Mouse (Mus musculus) cerebellum, postnatal 36 days (tissue): Measurements from ENCODE around the gene Zbtb24.

Experiments
- DNase-seq, 2 experiments: peaks; one replicate each; pipeline ENCODE4 v3.0.0; 2021 to 2022; ENCODE audit warnings: mixed read lengths in 2 of 2

The Zbtb24 gene

DNA sequence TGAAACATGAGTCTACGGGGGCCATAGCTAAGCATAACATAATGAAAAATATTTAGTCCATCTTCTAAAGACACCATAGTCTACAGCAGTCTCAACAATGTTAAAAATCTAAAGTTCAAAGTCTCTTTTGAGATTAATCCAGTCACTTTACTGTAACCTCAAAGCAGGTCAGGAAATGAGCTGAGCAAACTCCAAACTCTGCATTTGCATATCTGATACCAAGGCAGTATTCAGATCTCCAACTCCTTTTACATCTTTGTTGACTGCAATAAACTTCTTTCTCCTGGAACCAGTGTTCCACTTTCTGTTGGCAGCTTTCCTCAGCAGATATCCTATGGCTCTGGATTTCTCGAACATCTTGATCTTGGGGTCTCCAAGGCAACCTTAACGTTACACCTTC is 20.5 kb downstream of the Zbtb24 start:
- DNase-seq: no peak

DNA sequence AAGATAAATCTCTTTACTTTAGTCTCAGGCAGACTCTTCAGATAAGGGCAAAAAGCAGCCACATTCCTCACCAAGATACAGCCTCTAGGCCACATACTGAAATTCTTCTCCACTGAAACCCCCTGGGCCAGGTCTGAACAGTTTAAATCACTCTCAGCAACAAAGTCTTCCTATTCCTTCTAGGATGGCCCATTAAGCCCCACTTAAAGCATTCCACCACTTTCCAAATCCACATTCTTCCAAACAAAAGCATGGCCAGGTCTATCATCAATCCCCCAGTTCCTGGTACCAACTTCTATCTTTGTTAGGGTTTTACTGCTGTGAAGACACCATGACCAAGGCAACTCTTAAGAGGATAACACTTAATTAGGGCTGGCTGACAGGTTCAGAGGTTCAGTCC is 22.4 kb downstream of the Zbtb24 start:
- DNase-seq: no peak

DNA sequence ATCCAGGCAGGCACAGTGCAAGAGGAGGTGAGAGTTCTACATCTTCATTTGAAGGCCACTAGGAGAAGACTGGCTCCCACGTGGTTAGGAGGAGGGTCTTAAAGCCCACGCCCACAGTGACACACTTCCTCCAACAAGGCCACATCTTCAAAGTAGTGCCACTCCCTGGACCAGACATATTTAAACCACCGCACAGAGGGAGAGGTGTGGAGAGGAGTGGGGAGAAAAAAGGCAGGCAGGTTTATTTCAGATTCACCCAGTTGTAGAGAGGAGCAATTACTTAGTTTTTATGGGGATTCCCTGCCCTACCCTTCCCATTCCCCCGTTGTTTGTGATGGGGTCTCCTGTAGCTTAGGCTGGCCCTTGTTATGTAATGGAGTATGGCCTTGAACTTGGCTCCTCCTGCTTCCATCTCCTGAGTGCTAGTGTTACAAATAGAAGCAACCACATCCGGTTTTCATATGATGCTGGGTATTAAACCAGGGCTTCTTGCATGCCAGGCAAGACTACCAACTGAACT is 22.8 kb downstream of the Zbtb24 start:
- no peak for DNase-seq

DNA sequence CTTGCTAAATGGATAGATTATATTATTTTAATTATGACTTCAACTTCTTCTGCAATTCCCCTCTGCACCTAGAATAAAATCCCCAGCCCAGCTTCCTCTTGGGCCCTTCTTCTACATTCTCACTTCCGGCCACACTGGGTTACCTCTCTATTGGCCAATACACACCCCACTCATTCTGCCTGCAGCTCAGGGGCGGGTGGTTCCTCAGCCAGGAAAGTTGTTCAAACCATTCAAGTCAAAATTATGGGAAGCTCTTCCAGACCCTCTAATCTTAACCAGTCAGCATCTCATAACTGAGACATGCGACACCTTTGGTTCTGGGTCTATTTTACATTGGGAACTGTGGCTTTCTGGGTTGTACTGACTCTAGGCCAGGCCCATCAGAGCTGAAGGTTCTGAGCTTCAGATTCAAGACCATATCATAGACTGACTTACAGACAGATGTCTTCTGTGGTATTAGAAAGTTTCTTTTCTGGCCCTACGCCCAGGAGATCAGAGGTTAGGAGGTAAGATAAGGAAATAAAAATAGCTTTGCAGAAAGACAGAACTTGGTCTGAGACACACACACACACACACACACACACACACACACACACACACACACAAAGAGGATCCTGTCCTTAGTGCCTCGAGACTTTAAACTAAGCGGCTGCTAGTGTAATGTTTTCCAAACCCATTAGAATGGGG is 23.7 kb downstream of the Zbtb24 start:
- DNase-seq: no peak

DNA sequence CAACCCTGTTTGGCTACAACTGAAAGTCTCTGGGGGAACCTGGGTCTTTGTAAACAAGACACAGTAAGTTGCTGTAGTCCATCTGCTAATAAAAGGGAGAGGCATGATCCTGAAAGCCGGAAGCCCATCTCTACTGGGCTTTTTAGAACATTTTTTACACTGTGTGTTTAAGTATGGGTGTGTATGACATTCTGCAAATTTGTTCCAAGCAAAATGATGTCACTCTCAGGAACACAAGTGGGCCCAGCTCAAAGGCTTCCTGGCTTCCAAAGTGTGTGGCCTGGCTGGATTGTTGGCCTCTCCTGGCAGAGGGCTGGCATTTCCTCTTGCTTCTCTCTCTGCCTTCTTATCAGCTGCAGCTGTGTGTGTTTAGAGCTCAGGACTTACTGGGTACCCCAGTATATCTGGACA is 24.8 kb downstream of the Zbtb24 start:
- no peak for DNase-seq

DNA sequence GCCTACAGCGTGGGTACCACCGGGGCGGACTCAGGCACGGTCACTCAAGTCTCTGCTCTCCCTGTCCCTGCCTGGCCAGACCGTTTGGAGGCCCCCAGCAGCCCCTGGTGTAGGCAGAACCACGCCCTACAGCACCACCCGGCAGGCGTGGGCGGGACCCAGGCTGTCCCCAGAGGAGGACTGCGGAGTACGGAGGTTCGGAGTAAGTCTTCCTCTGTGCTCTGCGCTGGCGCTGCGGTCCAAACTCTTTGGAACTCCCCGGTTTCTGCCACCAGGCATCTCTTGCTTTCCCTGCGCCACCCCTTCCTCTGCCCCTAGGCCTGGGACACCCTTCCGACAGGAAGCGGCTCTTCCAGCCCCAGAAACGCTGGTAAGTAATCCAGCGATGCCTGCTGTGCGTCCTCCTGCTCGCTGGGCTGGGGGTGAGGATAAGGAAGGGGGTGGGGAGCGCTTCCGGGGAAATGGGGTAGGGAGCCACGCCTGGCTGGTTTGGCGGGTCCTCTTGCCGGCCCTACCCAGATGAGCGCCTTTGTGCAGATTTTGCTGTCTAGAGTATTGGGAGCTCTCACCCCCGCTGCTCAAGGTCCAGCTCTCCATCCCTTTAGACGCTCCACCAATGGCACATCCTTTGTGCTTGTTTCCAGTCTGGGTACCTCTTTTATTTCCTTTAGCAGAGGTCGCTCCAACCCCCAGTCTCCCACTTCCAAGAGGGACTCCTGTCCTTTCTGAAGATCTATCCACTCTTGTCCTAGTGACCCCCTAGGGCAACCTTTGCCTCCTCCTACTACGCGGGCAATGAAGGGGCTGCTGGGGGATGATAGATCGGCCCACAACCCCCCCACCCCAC is 26.2 kb downstream of the Zbtb24 start, which contains the start of gene Mical1:
Gene Mical1 (plus strand): TSS at position 144 of the 847 bp plus-strand sequence.
- DNase-seq: no peak

DNA sequence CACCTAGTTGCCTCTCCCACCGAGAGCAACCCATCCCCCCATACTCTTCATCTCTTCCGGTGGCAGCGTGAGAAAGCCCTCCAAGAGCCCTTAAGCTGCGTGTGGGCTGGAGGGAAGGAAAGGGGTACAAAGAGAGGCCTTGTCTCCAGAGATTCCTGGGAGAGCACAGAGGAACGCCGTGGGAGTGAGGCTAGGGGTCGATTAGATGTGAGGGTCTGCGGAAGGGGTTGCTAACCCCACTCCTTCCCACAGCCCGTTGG is 26.8 kb downstream of the Zbtb24 start:
- DNase-seq: no peak

DNA sequence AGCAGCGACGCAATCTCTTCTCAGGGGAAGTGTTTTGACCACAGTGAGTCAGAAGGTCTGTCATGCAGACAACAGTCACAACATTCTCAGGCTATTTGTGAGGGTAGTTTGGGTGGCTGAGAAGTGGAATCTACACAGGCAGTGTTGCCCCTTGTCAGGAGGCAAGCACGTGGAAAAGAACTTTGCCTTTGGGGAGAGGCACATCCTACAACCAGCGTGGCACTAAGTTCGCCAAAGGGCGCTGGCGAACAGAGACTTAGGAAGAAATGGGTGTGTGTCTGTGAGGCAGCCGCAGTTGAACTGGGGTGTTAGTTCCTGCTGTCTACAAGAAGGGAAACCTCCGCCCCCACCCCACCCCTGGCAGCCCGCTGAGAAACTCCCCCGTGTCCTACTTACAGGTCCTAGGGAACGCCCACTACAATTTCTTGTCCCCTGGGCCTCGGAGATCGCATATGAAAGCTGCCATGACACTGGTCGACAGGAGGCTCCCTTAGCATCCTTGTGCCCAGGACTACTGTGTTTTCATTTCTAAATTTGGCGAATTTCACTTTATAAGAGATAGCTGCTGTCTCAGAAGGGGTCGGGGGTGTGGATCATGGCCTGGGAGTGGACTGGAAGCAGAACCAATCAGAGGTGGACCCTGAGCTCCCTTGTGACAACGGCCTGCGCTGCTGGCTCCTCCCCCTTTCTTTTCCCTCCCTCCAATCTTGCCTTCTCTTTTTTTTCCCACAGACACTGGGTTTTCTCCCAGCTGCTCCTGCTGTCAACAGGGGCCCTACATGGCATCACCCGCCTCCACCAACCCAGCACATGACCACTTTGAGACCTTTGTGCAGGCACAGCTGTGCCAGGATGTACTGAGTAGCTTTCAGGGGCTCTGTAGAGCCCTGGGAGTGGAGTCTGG is 27.3 kb downstream of the Zbtb24 start:
- DNase-seq: no peak

DNA sequence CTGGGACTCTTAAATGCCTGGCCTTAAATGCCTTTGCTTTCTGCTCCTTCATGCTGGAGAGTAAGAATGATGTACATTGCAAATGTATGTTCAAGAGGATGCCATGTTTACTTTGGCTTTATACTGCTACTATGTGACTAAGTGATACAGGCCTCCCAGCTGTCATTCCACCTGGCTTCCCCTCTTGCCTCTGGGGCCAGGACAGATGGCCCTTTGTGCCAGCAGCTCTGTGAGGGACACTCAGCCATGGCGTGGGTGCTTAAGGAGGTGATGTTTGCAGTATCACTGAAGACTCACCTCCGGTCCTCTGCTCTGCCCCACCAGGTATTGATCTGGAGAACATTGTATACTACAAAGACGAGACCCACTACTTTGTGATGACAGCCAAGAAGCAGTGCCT is 29.8 kb downstream of the Zbtb24 start:
- DNase-seq: no peak

DNA sequence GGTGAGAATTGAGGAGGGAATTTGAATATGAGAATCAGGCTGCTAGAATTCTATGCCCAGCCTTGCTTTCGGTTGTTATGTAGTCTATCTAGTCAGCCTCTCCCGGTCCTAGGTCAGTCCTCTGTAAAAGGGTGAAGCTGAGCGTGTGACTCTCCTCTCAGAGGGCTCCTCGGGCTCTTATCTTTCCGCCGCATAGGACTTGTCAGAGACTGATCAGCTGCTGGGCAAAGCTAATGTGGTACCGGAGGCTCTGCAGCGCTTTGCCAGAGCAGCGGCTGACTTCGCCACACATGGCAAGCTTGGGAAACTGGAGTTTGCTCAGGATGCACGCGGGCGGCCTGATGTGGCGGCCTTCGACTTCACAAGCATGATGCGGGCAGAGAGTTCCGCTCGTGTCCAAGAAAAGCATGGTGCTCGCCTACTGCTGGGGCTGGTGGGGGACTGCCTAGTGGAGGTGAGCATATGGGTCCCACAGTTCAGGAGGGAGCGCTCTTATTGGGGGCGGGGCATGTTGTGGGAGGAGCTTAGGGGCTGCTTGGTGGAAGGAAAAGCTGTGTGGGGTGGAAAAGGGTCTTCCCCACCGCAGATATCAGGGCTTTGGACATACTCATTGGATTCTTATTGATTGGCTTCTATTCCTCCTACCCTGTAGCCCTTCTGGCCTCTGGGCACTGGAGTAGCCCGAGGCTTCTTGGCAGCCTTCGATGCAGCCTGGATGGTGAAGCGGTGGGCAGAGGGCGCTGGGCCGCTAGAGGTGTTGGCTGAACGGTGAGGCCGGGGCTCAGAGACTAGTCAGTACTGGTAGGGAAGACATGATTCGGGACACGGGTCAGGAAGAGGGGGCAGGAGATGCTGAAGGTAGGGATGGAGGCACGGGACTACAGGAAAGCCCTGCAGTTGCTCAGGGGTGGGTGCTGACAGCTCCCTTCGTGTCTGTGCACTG is 31.0 kb downstream of the Zbtb24 start:
- DNase-seq: no peak

DNA sequence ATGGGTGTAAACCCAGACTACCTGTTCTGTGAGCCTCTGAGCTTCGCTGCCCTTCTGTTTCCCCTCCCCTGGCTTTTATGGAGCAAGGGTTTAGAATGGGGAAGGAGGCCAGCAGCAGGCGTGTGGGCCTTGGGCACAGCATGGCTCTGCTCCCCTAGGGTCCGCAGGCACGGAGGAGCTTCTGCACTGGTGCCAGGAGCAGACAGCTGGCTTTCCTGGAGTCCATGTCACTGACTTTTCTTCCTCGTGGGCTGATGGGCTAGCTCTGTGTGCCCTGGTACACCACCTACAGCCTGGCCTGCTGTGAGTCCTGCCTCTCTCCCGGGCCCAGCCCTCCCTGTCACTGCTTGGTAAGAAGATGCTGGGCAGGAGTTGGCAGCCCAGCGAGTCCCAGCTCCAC is 32.3 kb downstream of the Zbtb24 start:
- DNase-seq: peak; percentile 31 to 34

DNA sequence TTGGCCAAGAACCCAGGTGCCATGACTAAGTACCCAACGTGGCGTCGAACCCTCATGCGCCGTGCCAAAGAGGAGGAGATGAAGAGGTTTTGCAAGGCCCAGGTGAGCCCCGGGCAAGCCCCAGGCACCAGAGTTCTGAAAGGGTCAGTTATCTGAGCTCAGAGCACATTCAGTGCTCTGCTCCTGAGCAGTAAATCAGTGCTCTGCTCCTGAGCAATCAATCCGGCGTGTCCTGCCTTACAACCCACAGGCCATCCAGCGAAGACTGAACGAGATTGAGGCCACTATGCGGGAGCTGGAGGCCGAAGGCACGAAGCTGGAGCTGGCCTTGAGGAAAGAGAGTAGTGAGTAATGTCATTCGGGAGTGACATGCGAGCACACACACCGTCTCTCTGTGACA is 35.6 kb downstream of the Zbtb24 start:
- no peak for DNase-seq

DNA sequence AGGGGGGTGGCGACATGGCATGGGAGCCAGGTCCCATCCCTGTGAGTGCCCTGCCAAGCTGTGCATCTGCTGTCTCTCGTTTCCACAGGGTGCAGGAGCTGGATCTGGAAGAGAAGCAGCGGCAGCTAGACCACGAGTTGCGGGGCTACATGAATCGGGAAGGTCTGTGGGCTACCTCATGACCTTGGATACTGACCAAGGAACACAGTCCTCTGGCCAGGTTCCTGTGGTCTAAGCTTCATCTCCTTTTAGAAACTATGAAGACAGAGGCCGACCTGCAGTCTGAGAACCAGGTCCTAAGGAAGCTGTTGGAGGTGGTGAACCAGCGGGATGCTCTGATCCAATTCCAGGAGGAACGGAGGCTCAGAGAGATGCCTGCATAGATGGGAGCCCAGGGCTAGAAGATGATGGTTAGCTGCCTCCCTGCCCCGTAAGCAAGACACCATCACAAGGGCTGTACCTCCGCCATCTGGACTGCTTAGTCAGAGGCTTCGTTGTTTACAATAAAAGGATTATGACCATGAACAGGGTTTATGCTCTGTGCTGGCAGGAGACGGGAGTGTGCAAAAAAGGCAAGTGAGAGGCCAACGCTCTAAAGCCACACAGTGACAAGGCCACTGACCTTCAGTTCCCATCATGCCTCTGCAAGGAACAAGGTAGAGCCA is 36.5 kb downstream of the Zbtb24 start:
- no peak for DNase-seq

DNA sequence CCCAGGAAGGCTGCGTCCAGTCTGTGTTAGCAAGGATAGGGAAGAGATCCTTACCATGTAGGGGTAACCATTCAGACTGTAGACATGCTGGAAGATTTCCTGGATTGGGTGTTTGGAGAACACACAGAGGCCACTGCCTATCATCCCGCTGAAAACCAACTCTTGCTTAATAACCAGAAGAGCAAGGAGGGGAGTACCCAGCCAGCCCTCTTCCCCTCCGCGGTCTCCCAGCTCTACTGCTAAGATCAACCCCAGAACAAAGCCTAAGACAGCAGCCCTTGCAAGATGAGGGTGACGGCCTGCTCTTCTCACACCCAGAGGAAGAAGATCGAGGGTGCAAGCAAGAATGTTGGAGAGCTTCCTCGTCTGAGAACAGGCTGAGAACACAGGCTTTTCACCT is 38.7 kb downstream of the Zbtb24 start:
- DNase-seq: no peak

DNA sequence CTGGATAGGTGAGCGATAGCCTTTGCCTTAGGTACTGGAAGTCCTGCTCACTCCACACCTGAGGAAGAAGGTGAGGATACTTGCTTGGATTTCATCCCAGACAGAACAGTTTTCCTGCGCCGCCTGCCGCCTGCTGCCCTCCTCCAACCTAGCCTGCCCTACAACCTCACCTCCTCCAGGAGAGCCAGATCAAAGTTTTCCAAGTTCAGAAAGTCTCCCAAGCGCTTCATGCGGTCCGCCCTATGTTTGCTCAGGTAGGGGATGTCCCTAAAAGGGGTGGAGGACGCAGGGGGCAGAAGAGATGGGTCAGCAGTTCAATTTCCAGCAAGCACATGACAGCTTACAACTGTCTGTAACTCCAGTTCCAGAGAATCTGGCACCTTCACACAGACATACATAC is 39.1 kb downstream of the Zbtb24 start:
- no peak for DNase-seq

DNA sequence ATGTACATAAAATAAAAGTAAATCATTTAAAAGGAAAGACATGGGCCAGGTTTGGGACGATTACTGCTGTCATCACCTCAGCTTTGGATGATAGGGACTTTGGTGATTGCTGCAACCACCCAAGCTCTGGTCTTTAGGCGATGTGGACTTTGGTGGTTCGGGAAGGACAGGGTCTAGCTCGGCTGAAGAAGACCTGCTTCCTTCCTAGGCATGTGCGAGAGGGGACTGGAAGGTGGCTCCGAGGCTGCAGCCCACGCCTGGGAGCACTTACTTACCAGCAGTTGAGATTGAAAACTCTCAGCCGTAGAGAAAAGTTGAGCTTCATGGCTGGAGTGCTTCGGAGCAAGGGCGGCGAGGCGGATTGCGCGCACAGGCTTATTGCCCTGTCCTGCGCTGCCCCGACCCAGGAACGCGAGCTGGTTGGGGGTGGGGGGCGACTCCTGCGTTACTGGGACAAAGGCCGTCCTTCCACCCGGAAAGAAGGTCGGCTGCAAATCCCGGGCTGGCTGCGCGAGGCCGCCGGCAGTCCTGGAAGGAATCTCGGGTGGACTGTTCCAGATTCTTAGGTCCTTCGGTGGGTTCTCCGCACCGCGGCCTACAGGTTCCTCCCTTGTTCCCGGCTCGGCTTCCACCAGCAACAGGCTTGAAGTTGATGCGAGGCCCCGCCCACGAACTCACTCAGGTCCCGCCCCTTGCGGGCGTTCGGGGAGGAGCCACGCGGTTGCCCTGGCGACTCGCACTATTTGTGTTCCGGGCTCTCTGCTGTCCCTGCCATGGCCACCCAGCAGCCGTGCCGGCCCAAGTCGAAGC is 39.7 kb downstream of the Zbtb24 start, which contains the start of the genes Smpd2 and Ppil6:
Gene Smpd2 (minus strand): TSS at position 662 of the 810 bp plus-strand sequence.
Gene Ppil6 (plus strand): TSS at position 732 of the 810 bp plus-strand sequence.
- peak; percentile 89 to 91 for DNase-seq

DNA sequence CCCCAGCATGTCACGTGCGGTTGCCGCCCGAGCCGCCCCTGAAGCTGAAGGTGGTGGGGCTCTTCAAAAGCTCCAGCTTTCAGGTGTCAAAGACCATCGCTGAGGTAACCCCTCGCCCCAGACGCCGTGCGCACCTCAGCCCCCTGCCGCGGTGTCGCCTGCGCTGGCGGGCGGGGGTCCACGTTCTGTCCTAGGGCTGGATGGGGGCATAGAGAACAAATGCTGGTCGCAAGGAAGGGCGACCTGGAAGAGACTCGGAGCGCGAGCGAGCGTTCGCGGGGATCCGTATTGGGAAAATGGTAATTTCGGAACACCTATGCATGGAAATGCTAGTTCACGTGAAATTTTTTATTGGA is 40.3 kb downstream of the Zbtb24 start:
- no peak for DNase-seq

DNA sequence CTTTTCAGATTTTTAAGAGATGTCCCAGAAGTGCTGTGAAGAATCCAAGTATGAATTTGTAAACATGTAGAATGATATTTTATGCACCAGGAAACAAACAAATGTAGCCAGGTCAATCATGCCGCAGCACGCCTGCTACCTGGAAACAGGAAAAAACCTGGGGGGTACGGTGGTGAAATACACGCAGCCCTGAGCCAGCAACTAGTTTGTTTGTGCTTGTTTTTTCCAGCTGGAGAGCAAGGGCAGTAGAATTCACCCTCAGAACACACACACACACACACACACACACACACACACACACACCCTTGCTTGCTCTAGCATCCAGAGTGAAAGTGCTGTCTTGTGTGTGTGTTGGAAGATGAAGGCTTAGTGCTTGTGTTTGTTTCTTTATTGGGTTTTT is 40.9 kb downstream of the Zbtb24 start:
- no peak for DNase-seq

DNA sequence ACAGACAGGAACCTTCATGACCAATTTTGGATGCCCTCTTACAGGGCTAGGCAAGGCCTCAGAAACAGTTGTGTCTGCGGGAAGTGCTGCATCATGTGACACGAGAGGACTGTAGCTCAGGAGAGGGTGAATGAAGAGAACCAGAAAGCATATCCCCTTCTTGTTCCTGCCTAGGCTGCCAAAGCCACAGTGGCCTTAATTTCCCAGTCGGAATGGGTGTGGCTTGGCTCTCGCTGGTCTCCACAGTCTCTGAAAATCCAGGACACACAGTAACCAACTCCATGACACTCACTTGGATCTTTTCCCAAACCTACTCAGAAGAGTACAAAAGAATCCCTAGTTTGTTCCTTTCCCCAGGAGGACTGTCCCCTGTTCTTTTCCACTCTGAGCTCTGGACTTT is 50.8 kb downstream of the Zbtb24 start:
- no peak for DNase-seq

DNA sequence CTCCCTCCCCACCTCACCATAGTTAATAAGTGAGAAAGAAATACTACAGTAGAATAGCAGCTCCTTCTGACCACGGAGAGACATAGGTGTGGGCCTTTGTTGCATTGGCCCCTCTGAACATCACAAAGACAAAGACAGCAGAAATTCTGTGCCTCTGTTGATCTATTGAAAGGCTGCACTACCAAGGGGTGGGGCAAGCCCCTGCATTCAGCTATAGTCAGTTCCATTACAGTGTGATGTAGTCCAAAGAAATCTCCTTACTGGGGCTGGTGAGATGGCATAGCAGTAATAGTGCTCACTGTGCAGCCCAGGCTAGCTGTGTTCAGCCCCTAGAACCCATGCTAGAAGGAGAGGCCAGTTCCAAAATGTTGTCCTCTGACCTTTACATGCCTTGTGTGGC is 54.8 kb downstream of the Zbtb24 start:
- DNase-seq: no peak

DNA sequence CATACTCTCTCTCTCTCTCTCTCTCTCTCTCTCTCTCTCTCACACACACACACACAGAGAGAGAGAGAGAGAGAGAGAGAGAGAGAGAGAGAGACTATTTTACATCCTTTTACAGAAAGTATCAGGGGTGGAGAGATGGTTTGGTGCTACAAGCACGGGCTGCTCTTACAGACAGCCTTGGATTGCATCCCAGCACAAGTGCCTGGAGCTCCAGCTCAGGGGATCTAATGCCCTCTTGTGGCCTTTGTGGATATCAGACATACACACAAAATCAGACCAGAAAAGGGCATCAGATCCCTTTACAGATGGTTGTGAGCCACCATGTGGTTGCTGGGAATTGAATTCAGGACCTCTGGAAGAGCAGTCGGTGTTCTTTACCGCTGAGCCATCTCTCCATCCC is 55.3 kb downstream of the Zbtb24 start:
- DNase-seq: peak; percentile 69 to 76
